Mouse (Mus musculus): ENCODE results near the gene Tlr2.

The Tlr2 gene

GRCm38 (mm10) chr3:83827684-83828083 is 13.9 kb downstream of the Tlr2 start:
- no peak for DNase-seq (ENCODE audit: low spot score)

GRCm38 (mm10) chr3:83823774-83824173 is 17.8 kb downstream of the Tlr2 start:
- no peak for DNase-seq (ENCODE audit: low spot score)

GRCm38 (mm10) chr3:83816372-83816925 is 25.1 kb downstream of the Tlr2 start:
- DNase-seq (ENCODE audit: low spot score): no peak

GRCm38 (mm10) chr3:83812863-83813262 is 28.7 kb downstream of the Tlr2 start:
- no peak for DNase-seq (ENCODE audit: low spot score)

- no peak for DNase-seq (ENCODE audit: low spot score)
Measured at GRCm38 (mm10) chr3:83811987-83812386, 29.6 kb downstream of the Tlr2 start.

GRCm38 (mm10) chr3:83808483-83808882 is 33.1 kb downstream of the Tlr2 start:
- no peak for DNase-seq (ENCODE audit: low spot score)

GRCm38 (mm10) chr3:83801649-83802155 is 39.9 kb downstream of the Tlr2 start:
- DNase-seq (ENCODE audit: low spot score): no peak

GRCm38 (mm10) chr3:83799486-83799885 is 42.1 kb downstream of the Tlr2 start:
- DNase-seq (ENCODE audit: low spot score): no peak

- DNase-seq (ENCODE audit: low spot score): peak; percentile 70
Measured at GRCm38 (mm10) chr3:83797828-83798227, 43.7 kb downstream of the Tlr2 start.

GRCm38 (mm10) chr3:83797098-83797497 is 44.5 kb downstream of the Tlr2 start:
- DNase-seq (ENCODE audit: low spot score): no peak

- no peak for DNase-seq (ENCODE audit: low spot score)
Measured at GRCm38 (mm10) chr3:83791444-83791843, 50.1 kb downstream of the Tlr2 start.

GRCm38 (mm10) chr3:83789651-83790451 is 51.7 kb downstream of the Tlr2 start:
- DNase-seq (ENCODE audit: low spot score): no peak

- no peak for DNase-seq (ENCODE audit: low spot score)
Measured at GRCm38 (mm10) chr3:83787776-83788305, 53.7 kb downstream of the Tlr2 start.

- DNase-seq (ENCODE audit: low spot score): no peak
Measured at GRCm38 (mm10) chr3:83787086-83787485, 54.5 kb downstream of the Tlr2 start.
